Mouse (Mus musculus): ENCODE results near the gene Ccnd3.
A peak's percentile ranks its signal among the peaks of the same experiment; 100 is the strongest.

Ccnd3 gene

GRCm38 (mm10) chr17:47545154-47545553 is 40.3 kb downstream of the Ccnd3 start:
- no peak for DNase-seq (ENCODE audit: low read depth, low spot score)

DNA sequence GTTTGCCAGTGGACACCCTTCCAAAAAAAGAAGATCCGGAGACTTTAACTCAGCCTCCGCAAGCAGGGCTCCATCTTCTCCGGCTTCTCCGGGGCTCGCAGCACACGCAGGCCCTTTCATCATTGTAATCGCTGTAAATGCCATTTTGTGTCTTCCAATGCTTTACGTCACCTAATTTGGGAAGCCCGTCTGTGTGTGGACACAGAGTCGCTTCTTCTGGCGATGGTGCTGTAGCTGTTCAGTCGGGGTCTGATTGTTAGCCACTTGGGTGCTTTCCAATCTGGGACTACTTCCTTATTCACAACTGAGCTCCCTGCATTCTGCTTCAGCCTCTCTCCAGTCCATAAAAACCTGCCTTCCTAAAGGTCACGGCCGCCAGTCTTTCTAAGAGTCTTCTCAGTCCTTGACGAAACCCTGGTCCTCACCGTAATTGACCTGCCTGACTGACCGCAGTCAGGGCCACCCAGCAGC is 41.0 kb downstream of the Ccnd3 start:
- no peak for DNase-seq (ENCODE audit: low read depth, low spot score)

DNA sequence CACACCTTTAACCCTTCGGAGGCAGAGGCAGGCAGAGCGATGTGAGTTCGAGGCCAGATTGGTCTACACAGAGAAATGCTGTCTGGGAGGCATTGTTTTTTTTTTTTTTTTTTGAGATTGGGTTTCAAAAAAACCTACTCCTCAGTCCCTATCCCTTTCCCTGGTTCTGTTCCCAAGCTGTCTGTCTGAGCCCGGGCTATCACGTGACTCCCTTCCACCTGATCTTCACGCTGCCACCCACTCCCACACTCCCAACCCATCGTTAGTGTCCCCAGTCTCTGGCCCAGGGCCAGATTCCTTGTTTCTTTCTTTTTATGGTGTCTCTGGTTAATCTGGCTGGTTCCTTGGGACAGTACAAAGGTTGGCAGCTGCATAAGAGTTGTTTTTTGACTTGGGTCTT is 46.2 kb downstream of the Ccnd3 start:
- no peak for DNase-seq (ENCODE audit: low read depth, low spot score)

- DNase-seq (ENCODE audit: low read depth, low spot score): no peak
Measured at GRCm38 (mm10) chr17:47552994-47553393, 48.1 kb downstream of the Ccnd3 start.

DNA sequence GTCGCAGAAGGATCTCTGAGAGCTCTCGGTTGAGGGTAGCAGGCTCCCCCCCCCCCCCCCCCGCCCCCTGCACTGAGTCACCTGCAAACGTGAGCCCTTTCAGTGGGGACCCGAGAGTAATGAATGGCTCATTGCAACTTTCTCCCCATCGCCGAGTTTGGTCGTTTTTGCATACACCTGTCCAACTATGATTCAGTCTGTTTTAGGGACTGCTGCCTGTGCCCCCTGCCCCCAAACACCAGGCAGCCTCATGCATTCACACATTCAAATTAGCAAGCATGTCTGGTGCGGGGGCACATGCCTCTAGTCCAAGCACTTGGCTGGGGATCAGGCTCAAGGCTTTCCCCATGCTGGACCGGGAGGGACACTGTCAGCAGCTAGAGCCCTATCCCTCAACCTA is 49.8 kb downstream of the Ccnd3 start:
- no peak for DNase-seq (ENCODE audit: low read depth, low spot score)

- no peak for DNase-seq (ENCODE audit: low read depth, low spot score)
Measured at GRCm38 (mm10) chr17:47557179-47557578, 52.3 kb downstream of the Ccnd3 start.

DNA sequence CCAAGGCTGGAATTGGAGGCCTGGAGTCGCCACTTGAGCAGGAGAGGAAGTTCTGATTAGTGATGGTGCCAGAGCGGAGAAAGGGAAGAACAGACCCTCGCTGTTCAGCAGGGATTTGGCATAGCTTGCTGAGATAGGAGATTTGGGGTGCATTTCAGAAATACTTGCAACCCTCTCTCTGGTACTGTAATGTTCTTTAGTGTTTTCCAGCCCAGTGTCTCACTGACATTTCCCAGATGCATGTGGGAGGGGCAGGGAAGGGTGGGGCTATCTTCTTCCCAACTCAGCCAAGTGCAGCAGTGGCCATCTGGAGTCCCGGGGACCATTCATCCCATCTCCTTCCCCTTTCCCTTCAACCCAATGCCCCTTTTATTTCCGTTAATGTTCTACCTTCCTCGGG is 54.9 kb downstream of the Ccnd3 start:
- DNase-seq (ENCODE audit: low read depth, low spot score): no peak

DNA sequence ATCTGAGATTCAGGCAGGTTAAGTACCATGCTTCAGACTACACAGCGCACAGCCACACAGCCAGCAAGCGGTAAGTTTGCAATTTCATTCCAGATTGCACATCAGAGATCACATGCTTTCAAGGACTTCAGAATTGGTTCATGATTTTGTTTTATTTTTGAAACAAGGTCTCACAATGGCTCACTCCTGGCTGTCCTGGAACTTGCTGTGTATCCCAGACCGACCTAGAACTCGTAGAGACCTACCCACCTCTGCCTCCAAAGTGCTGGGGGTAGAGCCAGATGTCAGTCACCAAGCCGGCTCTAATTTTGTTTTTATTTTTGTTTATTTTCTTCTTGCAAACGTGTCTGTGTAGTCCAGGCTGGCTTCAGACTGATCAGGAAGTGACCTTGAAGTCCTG is 58.0 kb downstream of the Ccnd3 start:
- DNase-seq (ENCODE audit: low read depth, low spot score): no peak

GRCm38 (mm10) chr17:47564612-47565011 is 59.8 kb downstream of the Ccnd3 start:
- DNase-seq (ENCODE audit: low read depth, low spot score): no peak

DNA sequence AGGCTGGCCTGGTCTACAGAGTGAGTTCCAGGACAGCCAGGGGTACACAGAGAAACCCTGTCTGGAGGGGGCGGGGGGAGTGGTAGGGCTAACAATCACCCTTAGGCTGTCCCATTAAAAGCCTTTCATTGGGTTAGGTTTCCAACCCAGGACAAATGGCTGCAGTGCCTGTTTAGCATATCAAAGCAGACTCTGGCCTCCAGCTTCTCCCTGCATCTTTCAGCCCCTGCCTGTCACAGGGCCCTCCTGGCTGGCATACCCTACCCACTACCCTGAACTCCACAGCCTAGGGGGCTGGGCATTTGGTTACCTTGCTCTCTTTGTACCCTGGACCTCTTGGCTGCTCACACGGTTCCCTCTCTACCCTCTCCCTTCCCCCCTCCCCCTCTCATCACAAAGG is 61.3 kb downstream of the Ccnd3 start:
- DNase-seq (ENCODE audit: low read depth, low spot score): no peak

- peak; percentile 26 for DNase-seq (ENCODE audit: low read depth, low spot score)
Measured at GRCm38 (mm10) chr17:47567271-47567670, 62.4 kb downstream of the Ccnd3 start.

- no peak for DNase-seq (ENCODE audit: low read depth, low spot score)
Measured at GRCm38 (mm10) chr17:47568389-47568788, 63.5 kb downstream of the Ccnd3 start.

- DNase-seq (ENCODE audit: low read depth, low spot score): no peak
Measured at GRCm38 (mm10) chr17:47568951-47569527, 64.2 kb downstream of the Ccnd3 start.

GRCm38 (mm10) chr17:47571621-47572020 is 66.8 kb downstream of the Ccnd3 start:
- no peak for DNase-seq (ENCODE audit: low read depth, low spot score)

GRCm38 (mm10) chr17:47572436-47572835 is 67.6 kb downstream of the Ccnd3 start:
- DNase-seq (ENCODE audit: low read depth, low spot score): no peak

DNA sequence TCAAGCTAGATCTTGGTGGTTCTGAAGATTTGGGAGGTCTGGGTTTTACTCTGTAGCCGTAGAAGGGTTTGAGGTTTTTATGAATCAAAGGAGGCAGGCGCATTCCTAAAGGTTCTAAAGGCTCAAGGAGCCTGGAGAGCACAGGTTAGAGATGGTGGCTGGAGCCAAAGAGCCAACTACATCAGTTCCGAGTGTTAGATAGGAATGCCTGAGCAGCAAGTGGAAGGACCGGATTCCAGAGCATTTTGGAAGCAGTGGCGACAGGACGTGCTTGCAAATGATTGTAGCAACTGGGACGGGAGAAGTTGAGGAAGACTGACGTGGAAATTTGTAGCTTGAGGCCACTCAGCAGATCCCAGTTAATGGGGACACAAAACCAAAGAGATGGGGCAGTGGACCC is 69.2 kb downstream of the Ccnd3 start:
- DNase-seq (ENCODE audit: low read depth, low spot score): no peak

GRCm38 (mm10) chr17:47574830-47575229 is 70.0 kb downstream of the Ccnd3 start:
- no peak for DNase-seq (ENCODE audit: low read depth, low spot score)

DNA sequence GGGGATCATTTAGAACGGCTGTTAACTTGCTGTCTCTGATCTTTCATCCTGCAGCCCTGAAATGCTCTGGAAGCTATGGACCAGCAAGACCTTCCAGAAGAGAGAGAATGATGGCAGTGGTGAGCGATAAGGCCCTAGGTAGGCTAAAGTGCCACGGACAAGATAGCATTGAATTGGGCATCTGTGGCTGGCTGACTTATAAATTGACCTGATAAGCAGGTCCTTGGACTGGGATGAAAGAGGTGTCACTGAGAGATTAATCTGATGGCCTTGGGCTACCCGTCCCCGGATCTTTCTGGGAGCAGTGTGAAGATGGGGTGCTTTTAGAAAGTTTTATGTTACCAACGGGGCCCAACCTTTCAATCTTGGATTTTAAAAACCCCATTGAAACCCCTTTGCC is 73.8 kb downstream of the Ccnd3 start:
- DNase-seq (ENCODE audit: low read depth, low spot score): no peak

DNA sequence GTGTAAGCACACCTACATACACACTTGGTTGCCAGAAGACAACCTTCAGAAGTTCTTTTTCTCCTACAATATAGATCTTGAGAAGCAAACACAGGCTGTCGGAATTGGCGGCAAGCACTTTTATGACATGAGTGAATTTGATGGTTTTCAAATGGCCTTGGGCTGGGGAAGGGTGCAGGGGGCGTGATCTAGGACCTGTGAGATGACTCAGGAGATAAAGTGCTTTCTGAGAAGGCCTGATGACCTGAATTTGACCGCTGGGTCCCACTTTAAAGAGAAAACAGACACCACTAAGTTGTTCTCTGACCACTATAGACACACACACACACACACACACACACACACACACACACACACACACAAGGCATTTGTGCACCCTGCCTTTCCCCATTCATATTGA is 76.1 kb downstream of the Ccnd3 start:
- DNase-seq (ENCODE audit: low read depth, low spot score): no peak

- DNase-seq (ENCODE audit: low read depth, low spot score): no peak
Measured at GRCm38 (mm10) chr17:47588517-47588916, 83.7 kb downstream of the Ccnd3 start.

GRCm38 (mm10) chr17:47591073-47591472 is 86.2 kb downstream of the Ccnd3 start:
- no peak for DNase-seq (ENCODE audit: low read depth, low spot score)

- peak; percentile 96 for DNase-seq (ENCODE audit: low read depth, low spot score)
Measured at GRCm38 (mm10) chr17:47593215-47593853, 88.5 kb downstream of the Ccnd3 start.

DNA sequence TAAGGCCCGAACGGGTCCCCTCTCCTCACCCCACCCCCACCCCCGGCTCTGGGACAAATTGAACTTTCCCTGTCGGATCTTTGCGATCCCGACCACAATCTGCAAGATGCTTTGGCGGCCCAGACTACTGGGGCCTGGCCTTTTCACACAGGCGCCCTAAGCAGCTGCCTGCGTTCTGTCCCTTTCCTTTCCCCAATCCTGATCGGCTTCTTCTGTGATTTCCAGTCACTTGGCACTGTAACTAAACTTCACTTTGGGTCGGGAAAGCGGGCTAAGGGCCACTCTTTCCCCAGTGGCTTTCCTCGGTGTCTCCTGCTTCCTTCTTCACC is 89.0 kb downstream of the Ccnd3 start:
- DNase-seq (ENCODE audit: low read depth, low spot score): peak; percentile 63
